Mouse (Mus musculus): ENCODE data around the gene Mink1. TPM values are rescaled to one million over a fixed set of nuclear protein-coding genes. Genes with fewer than 3 reads are reported as not detected.

Gene Mink1
- total RNA-seq, 2 experiments from 2014 or later, result 16.5 to 18.0 TPM

GRCm38 (mm10) chr11:70586261-70586660 is 23.6 kb downstream of the Mink1 start:
- ATAC-seq (replicated peaks; ENCODE audit: poor library complexity), result no peak

DNA sequence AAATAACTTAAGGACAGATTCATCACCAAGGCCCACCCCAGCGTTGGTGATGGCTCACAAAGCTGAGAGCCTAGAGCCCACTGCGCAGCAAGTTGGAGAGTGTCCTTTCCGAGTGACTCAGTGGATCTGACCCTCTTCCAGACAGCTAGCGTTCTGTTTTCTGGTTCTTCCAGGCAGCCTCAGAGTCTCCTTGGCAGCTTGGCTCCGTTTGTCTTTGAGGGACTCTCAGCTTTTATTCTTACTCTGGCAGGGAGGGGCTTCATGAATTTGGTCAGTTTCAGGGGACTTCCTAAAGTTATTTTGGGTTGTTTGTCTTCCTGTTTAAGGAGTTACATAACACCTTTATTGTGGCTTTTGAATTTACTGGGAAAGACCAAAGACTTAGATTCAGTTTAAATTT is 24.3 kb downstream of the Mink1 start:
- ATAC-seq (replicated peaks; ENCODE audit: poor library complexity), result no peak

DNA sequence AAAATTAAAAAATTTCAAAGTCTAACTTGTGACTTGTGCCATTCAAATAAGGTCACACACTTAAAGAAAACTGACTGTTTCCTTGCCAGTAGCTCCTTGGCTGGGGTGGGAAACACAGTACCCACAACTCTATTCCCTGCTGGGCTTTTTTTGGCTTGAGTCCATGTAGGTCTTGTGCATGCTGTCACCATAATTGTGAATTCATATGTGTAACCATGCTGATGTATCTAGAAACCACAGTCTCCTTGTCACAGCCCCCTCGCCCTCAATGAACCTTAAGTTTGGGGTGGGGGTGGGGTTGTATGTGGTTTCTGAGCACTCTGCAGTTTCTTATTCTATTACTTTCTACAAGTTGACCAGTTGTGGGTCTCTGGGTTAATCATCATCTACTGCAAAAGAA is 29.1 kb downstream of the Mink1 start:
- no peak for ATAC-seq (replicated peaks; ENCODE audit: poor library complexity)

- ATAC-seq (replicated peaks; ENCODE audit: poor library complexity), result no peak
Measured at GRCm38 (mm10) chr11:70594253-70594989, 31.7 kb downstream of the Mink1 start.

GRCm38 (mm10) chr11:70595638-70596037 is 33.0 kb downstream of the Mink1 start:
- no peak for ATAC-seq (replicated peaks; ENCODE audit: poor library complexity)

DNA sequence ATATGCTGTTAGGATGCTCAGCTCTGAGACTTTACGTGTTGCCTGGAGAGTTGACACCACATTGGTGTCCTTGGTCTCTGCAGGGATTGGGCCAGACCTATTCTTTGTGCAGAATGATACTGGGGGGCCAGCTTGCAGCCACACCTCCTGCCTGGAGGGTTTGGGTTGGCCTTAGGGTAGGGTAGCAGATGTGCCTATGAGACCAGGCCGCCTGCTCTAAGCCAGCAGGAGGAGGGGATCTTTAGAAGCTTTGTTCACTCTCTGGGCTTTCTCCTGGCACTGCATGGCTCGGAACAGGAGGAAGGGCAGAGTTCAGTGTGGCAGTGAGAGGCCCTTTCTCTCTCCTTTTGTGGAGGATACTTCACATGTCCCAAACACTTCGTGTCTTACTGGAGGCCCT is 33.4 kb downstream of the Mink1 start:
- no peak for ATAC-seq (replicated peaks; ENCODE audit: poor library complexity)

DNA sequence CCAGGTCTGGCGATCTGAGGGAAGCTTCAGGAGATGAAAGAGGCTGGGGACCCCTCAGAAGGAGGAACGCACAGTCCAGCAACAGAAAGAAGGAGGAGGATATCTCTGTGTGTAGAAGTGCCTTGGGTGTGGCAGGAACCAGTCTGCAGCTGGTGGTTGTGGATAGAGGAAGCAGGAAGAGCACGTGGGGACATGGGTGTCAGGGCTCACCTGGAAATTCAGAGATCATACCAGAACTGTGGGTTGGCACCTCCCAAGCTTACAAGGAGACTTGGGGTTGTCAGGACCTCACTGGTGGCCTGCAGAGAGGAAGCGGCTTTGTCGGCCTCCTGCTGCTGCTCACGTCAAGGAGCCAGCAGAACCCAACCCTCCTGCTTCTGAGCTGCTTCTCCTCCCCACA is 34.6 kb downstream of the Mink1 start:
- peak; percentile 79 for ATAC-seq (replicated peaks; ENCODE audit: poor library complexity)

- ATAC-seq (replicated peaks; ENCODE audit: poor library complexity), result no peak
Measured at GRCm38 (mm10) chr11:70598451-70598953, 35.8 kb downstream of the Mink1 start.

DNA sequence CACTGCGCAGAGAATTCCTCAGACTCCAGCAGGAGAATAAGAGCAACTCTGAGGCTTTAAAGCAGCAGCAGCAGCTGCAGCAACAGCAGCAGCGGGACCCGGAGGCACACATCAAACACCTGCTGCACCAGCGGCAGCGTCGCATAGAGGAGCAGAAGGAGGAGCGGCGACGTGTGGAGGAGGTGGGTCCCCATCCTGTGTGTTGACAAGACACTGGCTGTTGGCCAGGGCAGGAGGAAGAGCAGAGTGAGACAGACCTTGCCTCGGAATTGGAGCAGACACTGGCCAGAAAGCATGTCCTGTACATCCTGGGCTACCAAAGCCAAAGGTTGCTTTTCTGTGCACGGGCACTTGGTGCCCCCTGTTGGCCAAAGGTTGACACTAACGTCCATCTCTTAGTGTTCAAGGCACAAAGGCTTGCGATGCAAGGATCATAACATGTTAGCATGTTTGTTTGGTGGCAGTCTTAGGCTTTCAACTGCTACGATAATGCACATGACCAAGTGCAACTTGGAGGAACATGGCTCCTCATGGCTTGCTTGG is 42.4 kb downstream of the Mink1 start:
- ATAC-seq (replicated peaks; ENCODE audit: poor library complexity), result peak; percentile 86

DNA sequence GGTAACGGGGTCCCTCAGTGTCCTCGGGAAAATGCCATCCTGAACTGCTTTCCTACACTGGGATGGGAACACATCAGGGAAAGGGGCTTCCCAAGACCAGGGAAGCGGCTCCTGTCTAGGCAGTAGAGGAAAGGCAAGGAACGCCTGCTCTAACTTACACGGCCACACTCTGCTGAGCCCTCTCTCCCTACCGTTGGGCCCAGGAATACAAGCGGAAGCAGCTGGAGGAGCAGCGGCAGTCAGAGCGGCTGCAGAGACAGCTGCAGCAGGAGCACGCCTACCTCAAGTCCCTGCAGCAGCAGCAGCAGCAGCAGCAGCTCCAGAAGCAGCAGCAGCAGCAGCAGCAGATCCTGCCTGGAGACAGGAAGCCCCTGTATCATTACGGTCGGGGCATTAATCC is 44.0 kb downstream of the Mink1 start:
- no peak for ATAC-seq (replicated peaks; ENCODE audit: poor library complexity)

DNA sequence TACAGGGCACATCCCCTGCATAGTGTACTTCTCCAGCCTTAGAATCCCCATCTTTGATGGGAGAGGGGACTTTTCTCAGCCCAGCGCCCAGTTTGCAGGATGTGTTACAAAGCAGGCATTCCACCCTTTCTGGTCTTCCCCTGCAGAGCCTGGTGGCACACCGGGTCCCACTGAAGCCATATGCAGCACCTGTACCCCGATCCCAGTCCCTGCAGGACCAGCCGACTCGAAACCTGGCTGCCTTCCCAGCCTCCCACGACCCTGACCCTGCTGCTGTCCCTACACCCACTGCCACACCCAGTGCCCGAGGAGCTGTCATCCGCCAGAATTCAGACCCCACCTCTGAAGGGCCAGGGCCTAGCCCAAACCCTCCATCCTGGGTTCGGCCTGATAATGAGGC is 44.9 kb downstream of the Mink1 start:
- ATAC-seq (replicated peaks; ENCODE audit: poor library complexity), result no peak

DNA sequence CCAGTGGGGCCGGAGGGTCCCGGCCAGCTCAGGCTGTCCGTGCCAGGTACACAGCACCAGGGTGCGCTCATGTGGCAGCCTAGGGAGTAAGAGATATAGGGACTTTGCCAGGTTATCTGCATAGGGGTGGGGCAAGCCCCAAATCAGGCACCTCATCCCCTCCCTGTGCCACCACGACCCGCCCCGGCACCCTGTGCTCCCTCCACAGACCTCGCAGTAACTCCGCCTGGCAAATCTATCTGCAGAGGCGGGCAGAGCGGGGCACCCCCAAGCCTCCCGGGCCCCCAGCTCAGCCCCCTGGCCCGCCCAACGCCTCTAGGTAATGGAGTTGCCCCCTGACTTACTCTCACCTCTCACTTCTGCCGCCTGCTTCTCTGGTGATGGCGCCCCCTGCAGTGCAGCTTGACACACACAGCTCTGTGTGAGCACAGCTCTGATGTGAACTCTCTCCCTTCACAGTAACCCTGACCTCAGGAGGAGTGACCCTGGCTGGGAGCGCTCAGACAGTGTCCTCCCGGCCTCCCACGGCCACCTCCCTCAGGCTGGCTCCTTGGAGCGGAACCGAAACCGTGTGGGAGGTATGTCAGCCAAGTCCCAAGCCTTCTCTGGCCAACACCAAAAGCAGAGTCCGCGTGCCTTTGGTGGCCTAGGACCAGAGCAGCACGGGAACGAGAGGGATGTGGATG is 45.8 kb downstream of the Mink1 start:
- peak; percentile 32 for ATAC-seq (replicated peaks; ENCODE audit: poor library complexity)

DNA sequence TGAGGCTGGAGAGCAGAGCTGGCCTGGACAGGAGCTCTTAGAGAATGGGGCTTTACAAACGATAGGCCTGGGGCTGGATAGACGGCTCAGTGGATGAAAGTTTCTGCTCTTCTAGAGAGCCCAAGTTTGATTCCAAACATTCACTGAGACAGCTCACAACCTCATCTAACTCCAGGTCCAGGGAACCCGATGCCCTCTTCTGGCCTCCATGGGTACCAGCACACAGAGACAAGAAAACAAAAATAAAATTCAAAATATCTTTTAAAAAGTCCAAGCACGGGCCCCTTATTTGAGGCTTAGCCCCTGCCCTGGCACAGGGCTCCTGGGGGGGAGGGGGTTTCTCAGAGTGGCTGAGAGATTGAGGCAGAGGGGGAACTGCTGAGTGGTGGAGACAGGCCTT is 48.1 kb downstream of the Mink1 start:
- no peak for ATAC-seq (replicated peaks; ENCODE audit: poor library complexity)

GRCm38 (mm10) chr11:70612505-70612904 is 49.8 kb downstream of the Mink1 start:
- ATAC-seq (replicated peaks; ENCODE audit: poor library complexity), result no peak

GRCm38 (mm10) chr11:70615074-70615473 is 52.4 kb downstream of the Mink1 start:
- peak; percentile 95 for ATAC-seq (replicated peaks; ENCODE audit: poor library complexity)

DNA sequence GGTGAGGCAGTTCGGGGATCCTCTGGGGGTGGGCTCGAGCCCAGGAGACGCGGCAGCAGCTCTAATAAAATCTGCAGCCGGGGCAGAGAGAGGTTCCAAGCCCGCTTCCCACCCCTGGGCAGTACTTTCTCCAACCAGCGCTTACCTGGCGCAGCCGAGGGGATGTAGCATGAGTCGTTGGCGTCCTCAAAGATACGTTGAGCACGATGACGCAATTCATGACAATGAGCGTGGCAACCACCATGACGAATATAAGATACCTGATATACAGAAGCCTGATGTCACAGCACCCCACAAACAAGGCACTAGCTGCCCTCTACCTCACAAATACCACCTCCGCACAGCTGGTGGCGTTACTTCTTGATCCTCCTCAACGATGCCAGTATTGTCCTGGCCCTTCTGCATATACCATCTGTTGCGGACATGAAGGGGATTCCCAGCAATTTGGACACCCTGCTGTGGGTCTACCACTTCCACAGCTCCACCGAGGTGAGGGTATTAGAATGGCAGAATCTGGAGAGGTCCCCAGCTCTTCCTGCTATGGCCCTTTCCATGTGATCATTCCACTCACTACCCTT is 52.9 kb downstream of the Mink1 start, which contains the start of gene 4930544D05Rik:
4930544D05Rik (plus strand) TSS at position 333 of the 578 bp plus-strand sequence.
- peak; percentile 49 for ATAC-seq (replicated peaks; ENCODE audit: poor library complexity)

DNA sequence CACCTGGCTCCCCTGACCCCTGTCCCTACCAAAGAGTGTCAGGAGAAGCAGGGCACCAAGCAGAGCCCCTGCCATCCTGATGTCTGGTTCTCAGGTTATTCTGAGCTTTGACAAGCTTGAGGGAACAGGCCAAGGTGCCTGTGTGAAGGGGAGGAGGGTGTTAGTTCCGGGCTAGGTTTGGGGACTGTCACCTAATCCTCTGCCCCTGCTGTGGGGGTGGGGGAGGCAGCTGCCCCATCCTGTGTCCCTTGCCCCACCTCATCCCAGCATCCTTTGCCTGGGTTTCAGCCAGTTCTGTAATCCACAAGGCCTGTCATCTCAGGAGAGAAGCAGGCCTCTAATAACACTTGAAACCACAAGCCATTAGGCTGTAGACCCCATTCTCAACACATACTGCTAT is 56.4 kb downstream of the Mink1 start, which contains the start of gene Chrne:
Chrne (minus strand) TSS at position 116 of the 400 bp plus-strand sequence.
- ATAC-seq (replicated peaks; ENCODE audit: poor library complexity), result no peak

GRCm38 (mm10) chr11:70621972-70622814 is 59.5 kb downstream of the Mink1 start:
- peak; percentile 94 for ATAC-seq (replicated peaks; ENCODE audit: poor library complexity)

DNA sequence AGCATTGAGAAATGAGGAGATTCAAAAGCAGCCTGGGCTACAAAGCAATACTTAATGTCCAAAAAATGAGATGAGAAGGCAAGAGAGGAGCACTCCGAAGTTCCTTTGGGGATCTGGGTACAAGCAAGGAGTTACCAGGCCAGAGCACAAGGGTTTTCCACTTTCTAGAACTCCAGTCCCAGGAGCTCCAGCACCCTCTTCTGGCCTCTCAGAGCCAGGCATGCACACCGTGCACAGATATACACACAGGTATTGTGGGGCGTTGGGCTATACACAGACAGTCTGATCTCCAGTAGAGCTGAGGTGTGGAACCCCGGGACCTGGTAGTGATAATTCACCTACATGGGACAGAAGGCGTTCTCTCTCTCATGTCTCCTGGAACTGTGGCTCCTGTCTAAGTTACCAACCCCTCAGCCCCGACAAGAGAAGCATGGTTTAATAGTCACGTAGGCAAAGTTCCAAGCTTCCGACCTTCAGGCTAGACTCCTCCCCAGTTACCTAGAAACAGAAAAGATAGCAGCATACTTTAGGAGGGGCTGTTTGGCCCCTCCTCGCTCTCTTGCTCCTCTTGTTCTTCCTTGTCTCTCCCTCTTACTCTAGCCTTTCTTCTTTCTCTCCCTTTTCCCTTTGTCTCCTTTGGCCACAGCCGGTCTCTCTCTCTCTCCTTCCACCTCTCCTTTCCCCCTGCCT is 60.5 kb downstream of the Mink1 start:
- peak; percentile 43 for ATAC-seq (replicated peaks; ENCODE audit: poor library complexity)

DNA sequence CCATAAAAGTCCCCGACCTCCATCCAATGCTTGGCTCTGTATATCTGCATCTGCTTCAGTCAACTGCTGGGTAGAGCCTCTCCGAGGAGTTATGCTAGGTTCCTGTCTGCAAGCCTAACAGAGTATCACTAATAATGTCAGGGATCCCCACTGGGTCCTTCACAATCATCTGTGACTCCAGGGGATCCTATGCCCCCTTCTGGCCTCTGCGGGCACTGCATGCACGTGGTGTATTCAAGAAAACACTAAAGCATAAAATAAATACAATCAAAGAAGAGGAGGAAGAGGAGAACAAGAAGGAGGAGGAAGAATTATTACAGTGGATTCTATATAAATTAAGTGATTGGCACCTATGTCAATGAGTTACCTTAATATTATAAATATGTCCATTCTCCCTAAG is 62.8 kb downstream of the Mink1 start:
- peak; percentile 62 for ATAC-seq (replicated peaks; ENCODE audit: poor library complexity)
